Mouse (Mus musculus): ENCODE results near the gene Rpl13a. TPM values are rescaled to one million over a fixed set of nuclear protein-coding genes. Genes with fewer than 3 reads are reported as not detected.
"Not testable (repeated sequence)": the region's sequence is repeated elsewhere in the genome, so short reads cannot be mapped to it uniquely, and the experiment has no call there.

The Rpl13a gene
- total RNA-seq, 2 experiments from 2014 or later: 580 to 665 TPM

DNA sequence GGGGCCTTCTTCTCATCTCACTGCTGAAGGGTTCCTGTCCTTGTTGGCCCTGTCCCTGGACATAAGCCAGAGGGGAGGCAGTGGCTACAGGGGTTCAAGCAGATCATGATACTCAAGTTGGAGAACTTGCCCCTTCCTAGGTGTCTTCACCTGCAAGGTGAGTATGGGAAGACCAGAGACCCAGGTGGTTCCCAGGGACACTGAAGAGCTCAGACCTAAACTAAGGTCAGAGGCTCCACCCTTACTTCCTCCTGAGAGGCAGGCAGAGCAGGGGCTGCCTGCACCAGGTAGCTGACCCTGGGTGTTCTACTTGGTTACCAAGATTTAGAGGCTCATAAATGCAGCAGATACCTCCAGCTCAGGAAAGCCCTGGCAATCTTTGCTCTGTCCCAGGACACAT is 6.6 kb downstream of the Rpl13a start:
- intact Hi-C loops (cut with DNase I): loop anchor here (2.0 to 5.0 kb wide), 4 partner anchors 19 to 140 kb away; partner anchors contain the start of genes Fcgrt, Rras and Scaf1
- no peak for DNase-seq

DNA sequence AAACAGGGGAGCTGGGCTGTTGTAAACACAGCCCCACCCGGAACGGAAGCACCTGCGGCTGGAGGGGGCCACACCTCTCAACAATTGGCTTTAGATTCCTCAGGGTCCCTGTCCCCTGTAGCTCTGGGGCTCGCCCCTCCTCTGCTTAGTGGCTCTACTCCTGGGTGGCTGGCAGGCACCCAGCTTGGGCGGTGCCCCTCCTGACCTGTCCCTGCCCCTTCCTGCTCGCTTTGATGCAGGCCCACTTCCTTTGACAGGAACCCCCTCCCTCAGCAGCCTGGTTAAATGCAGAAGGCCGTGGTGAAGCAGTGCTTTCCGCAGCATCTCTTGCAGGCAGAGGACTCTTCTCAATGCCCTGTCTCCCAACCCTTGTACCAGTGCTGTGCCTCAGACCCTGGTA is 7.2 kb downstream of the Rpl13a start:
- intact Hi-C loops (cut with DNase I): loop anchor here (2.0 to 5.0 kb wide), 4 partner anchors 19 to 139 kb away; partner anchors contain the start of genes Fcgrt, Rras and Scaf1
- peak; percentile 68 to 71 for DNase-seq

DNA sequence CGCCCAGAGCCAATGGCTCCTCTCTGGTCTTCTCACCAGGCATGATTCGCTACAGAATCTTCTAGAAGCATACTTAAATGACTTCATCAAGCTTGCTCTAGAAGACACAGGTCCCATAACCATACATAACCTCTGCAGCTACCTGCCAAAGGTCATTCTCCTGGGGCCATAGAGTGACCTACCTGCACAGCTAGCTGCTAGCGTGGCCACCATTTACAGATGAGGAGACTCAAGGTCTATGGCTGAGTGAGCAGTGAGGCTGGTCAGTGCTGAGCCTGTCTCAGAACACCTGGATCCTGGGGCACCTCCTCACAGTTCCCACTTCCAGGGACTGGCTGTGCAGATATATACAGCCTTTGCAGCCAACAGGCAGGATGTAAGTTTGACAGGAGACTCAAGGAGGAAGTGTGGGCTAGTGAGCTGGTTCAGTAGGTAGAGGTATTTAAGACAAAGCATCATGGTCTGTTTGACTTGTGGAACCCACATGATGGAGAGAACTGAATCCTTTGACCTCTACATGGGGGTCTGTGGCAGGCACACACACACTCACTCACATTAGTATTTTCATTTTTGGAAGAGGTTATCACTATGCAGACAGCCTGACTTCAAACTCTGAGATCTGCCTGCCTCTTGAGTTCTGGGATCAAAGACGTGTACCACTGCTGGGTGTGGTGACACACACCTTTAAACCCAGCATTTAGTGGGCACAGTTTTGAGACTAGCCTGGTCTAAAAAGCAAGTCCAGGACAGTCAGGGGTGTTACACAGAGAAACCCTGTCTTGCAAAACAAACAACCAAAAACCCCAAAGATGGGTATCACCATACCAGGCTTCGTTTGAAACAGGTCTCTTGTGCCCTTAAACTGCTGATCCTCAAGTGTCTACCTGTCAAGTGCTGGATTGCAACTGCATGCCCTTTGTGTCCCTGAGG is 8.5 kb downstream of the Rpl13a start:
- no peak for DNase-seq
- intact Hi-C loops (cut with DNase I): loop anchor here (2.0 to 5.0 kb wide), 4 partner anchors 17 to 138 kb away; partner anchors contain the start of genes Fcgrt, Rras and Scaf1

DNA sequence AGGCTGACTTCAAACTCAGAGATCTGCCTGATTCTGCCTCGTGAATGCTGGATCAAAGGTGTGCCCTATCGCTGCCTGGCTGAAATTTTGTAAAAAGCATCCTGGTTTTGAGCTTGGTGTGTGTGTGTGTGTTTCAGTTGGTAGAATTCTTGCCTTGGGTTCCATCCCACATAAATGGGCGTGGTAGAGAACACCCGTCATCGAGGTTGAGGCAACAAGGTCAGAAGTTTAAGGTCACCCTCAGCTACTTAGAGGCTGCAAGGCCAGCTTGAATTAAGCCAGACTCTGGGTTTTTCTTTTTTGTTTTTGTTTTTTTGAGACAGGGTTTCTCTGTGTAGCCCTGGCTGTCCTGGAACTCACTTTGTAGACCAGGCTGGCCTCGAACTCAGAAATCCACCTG is 10.2 kb downstream of the Rpl13a start:
- no peak for DNase-seq
- intact Hi-C loops (cut with DNase I): no loop called here

DNA sequence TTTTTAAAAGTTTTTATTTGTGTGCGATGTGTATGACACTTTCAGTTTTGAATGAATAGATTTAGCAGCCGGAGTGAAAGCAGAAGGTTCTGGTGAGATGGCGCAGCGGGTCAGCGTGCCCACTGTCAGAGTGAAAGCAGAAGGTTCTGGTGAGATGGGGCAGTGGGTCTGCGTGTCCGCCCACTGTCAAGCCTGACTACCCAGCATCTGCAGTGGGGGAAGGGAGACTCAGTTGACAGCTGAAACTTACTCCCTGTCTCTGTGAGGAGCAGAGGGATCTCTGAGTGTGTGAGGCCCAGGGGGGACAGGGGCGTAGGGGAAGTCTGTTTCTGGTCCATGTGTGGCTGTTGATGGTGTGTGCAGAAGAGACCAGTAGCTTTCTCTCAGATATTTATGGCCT is 11.0 kb downstream of the Rpl13a start:
- intact Hi-C loops (cut with DNase I): no loop called here

DNA sequence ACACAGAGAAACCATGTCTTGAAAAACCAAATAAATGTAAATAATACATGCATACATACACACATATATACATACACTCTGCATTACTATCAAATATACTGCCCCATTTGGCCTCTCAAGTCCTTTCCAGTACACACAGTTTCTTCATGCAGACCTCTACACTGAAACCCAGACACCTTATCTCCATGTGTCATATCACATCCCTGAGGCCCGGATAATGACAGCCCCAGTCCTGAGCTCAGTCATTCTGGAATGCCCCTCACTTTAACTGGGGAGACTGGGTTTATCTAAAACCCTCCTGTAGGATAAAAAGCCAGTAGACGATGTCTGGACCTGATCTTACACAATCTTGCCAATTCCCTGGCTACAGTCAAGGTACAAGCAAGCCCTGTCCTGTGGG is 15.1 kb downstream of the Rpl13a start:
- intact Hi-C loops (cut with DNase I): no loop called here
- DNase-seq: no peak

More for the DNA sequence above, 11.0 kb downstream of the Rpl13a start:
- no peak for DNase-seq

DNA sequence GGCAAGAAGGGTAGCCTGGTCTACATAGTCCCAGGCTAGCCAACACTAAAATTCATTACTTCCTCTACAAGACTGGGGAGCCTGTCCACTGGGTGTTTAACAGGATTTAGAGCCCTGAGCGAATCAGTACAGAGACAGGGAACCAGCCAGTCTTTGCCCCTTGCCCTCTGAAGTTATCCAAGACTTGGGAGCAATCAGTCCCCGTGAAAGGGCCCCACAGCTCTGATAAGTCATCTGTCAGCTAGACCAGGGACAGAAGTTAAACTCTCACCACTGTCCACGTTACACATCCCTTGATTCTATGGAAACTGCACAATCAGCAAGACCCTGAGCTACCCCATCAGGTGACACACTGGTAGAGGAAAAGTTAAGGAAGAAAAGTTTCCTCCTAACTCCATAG is 16.0 kb downstream of the Rpl13a start:
- intact Hi-C loops (cut with DNase I): no loop called here
- DNase-seq: no peak

DNA sequence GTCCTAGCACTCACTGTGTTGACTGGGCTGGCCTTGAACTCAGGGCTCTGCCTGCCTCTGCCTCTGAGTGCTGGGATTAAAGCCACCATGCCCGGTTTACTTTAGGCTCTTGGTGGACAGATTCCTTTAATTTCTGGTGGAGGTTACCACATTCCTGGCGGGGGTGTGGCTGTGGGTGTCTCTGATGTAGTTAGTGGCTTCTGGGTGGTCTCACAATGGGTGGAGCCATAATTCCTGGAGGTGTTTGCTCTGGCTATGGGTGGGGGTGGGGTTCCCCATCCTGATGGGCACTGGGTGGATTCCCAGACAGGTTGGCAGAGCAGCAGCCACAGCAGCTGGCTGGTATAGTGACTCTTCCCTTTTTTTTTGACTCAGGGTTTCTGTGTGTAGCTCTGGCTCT is 16.6 kb downstream of the Rpl13a start:
- intact Hi-C loops (cut with DNase I): no loop called here
- DNase-seq: no peak

DNA sequence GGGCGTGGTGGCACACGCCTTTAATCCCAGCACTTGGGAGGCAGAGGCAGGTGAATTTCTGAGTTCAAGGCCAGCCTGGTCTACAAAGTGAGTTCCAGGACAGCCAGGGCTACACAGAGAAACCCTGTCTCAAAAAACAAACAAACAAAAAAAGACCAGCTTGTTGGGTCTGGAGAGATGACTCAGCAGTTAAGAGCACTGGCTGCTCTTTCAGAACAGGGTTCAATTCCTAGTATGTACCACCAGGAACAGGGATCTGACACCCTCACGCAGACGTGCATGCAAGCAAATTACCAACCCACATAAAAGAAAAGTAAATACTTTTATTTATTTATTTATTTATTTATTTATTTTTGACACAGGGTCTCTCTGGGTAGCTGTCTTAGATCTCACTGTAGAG is 18.5 kb downstream of the Rpl13a start:
- DNase-seq; intact Hi-C loops (cut with DNase I): not testable (repeated sequence)

DNA sequence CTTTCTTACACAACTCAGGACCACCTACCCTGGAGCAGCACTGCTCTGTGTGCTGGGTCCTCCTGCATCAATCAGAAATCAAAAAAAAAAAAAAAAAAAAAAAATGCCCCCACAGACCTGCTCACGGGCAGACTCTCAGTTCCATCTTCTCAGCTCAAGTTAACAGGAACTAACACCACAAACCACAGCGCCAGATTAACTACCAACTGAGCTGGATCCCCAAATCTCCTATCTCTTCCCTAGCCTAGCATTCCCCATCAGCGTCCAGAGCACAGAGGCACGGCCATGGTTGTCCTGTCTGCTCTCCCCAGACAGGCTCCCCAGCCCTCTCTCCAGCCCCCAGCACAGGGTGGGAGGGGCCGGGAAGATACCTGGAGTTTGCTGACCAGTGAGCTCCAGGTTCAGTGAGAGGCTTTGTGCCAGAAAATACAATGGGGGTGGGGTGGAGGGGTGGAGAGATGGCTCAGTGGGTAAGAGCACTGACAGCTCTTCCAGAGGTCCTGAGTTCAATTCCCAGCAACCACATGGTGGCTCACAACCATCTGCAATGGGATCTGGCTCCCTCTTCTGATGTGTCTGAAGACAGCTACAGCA is 21.4 kb downstream of the Rpl13a start:
- DNase-seq: no peak
- intact Hi-C loops (cut with DNase I): no loop called here

DNA sequence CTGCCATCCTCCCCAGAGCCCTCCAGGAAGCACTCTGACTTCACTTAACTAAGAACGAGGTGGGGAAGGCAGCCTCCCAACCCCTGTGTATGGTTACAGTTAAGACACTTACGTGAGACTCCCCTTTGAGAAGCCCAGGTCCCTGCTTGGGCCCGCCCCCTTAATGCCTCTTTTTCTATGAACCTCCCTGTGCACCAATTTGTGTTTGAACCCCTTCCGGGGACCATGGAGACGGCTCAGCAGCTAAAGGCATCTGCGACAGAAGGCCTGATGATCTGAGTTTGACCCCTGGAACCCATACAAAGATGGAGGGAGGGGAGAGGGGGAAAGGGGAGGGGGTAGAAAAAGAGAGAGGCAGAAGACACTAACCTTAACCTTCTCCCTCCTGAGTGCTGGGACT is 22.1 kb downstream of the Rpl13a start:
- intact Hi-C loops (cut with DNase I): no loop called here
- no peak for DNase-seq

DNA sequence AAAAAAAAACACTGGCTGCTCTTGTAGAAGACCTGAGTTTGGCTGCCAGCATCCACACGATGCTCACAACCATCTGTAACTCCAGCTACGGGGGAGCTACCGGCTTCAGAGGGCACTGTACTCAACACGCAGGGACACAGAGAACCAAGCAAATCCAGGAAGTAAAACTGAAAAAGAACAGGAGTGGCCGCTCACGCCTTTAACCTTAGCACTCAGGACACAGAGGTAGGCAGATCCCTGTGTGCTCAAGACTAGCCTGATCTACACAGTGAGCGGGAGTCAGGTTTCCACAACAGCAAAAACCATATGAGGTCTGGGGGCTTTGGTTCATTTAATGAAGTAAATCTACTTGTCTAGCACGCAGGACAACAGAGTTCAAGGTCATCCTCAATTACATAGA is 23.1 kb downstream of the Rpl13a start:
- intact Hi-C loops (cut with DNase I): no loop called here
- DNase-seq: no peak

DNA sequence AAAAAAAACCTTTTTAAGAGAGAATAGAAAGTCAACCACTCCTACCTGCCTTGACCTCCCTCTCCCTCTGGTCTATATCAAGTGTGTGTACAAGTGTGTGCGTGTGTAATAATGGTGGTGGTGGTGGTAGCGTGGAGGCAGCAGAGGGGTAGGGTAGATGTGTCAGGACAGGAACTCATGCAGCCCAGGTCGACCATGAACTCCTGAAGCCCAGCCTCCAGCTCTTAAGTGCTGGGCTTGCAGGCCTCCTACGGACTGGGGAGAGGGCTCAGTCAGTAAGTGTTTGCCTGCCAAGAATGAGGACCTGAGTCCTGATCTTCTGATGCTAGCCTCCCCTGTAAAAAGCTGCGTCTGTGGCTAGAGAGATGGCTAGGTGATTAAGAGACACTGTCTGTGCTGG is 23.6 kb downstream of the Rpl13a start:
- no peak for DNase-seq

DNA sequence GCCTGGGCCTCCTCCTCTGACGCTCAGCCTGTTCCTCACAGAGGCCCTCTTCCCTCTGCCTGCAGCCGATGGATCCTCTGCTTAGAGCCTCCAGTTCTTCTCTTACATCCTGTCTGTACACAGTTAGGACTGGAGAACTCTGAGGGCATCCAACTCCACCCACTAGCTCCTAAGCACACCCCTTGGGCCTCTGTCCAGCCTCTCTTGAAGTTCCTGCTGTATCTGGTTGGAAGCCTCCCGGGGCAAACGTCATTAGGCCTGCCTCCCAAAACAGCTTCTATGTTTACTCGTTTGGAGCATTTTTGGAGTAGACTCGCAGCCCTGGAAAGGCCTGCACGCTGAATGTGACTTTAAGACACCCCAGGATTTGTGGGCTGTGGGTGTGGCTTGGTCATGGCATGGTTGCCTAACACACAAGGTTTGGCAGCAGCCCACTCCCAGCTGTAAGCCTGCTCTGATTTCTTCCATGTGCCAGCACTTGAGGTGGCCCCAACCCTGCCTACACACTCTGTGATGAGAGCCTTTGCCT is 24.8 kb downstream of the Rpl13a start, which contains the start of gene Fcgrt:
Gene Fcgrt, minus strand, starts transcription at position 200 of the 529 bp plus-strand sequence.
- intact Hi-C loops (cut with DNase I): loop anchor here (1.0 to 2.0 kb wide), 3 partner anchors 11 to 23 kb away; partner anchors contain the start of gene Rcn3

More for the DNA sequence above, 23.6 kb downstream of the Rpl13a start:
- intact Hi-C loops (cut with DNase I): no loop called here

DNA sequence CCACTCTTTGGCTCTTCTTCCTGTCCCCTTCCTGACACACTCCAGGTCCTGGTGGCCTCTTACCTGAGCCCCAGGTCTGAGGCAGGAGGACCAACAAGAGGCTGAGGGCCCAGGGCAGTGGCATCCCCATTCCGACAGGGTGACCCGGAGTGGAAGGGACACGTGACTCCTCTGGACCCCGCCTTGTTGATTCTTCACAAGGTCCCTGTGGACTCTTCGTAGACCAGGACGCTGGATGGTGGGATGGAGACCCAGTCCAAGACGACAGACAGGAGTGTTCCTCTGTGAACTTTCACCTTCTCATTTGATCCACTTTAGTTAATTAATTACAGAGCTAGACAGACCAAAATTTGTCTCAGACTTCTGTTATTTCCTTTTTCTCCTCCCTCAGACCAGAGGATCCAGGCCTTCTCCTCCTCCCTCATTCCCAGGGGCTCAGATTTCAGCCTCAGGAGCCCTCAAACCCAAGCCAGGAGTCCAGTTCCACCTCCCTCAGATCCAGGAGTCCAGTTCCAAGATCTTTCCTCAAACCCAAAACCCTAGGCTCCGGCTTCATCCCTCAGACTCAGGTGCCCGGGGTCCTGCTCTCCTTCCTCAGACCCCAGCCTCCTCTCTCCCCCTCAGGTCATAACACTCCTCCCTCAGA is 25.5 kb downstream of the Rpl13a start:
- intact Hi-C loops (cut with DNase I): loop anchor here (1.0 to 2.0 kb wide), 3 partner anchors 11 to 22 kb away; partner anchors contain the start of gene Rcn3
- DNase-seq: no peak

More for the DNA sequence above, 24.8 kb downstream of the Rpl13a start, which contains the start of gene Fcgrt:
- DNase-seq: peak; percentile 92

DNA sequence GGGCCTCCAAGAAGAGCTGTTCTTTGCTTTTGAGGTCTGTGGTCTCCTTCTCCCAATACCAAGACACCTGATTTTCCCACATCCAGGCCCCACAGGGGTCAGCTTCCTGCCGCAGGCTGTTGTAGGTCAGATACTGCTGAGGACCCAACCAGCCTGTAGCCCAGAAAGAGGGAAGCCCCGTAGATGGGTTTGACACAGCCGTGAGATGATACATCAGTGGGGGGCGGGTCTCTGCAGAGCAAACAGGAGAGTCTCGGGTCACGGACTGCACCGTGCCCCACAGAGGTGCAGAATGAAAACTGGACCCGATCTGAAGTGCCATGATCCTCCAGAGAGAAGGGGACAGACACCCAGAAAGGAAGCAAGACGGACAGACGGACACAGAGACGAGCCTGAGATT is 26.1 kb downstream of the Rpl13a start:
- DNase-seq: no peak
- intact Hi-C loops (cut with DNase I): loop anchor here (2.0 kb wide), 2 partner anchors 18 to 22 kb away; no protein-coding TSS in a partner anchor

DNA sequence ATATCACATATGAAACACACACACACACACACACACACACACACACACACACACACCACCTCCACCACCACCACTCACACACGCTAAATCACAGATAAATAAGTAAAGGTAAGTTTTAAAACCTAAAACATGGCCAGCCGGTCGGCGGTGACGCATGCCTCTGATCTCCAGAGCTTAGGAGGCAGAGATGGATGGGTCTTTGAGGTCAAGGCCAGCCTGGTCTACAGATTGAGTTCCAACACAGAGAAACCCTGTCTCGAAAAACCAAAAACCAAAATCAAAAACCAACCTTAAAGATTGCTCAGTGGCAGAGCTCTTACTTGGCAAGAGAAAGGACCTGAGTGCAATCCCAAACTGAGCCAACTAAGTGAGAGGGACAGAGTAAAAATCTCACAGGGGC is 28.5 kb downstream of the Rpl13a start:
- DNase-seq: no peak
- intact Hi-C loops (cut with DNase I): no loop called here

DNA sequence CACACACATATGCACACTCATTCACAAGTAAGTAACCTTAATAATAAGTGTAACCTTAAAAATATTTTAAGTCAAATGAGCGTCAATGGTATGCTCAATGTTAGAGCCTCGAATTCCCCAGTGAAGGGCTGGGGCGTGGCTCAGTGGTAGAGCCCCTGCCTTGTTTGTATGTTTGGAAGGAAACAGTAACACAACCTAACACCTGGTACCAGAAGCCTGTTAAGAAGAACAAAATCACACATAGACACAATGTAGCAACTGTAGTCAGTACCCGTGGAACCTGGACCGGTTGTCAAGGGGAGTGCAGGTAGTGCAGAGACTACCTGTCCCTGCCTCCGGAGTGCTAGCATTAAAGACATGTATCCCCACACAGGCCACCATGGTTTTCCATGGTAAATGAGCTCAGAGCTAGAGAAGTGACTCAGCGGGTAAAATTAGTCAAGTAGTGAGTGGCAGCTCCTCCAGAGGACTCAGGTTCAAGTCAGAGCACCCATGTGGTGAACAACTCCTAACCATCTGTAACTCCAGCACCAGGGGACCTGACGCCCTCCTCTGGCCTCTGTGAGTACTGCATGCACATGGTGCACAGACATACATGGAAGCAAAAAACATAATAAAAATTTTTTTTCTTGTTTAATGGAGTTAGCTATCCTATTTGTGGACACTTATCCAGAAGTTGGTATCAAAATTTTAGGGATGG is 29.9 kb downstream of the Rpl13a start:
- no peak for DNase-seq
- intact Hi-C loops (cut with DNase I): no loop called here

DNA sequence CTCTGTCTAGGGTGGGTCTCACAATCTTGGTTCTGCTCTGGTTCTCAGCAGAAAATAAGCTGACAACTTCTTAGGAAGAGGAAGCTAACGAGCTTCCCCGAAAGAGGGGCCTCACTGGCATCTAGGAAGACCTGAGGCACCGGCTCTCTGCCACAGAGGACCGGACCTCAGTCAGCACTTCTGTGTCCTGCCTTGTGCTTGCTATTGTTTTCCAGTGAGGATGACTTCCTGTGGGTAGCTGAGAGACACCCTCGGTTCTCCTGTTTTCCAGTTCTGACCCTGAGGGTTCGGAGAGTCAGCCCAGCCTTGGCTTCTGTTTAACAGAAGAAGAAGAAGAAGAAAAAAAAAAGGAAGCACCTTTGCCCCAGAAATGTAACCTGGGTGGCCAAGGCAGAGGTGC is 31.1 kb downstream of the Rpl13a start:
- no peak for DNase-seq

DNA sequence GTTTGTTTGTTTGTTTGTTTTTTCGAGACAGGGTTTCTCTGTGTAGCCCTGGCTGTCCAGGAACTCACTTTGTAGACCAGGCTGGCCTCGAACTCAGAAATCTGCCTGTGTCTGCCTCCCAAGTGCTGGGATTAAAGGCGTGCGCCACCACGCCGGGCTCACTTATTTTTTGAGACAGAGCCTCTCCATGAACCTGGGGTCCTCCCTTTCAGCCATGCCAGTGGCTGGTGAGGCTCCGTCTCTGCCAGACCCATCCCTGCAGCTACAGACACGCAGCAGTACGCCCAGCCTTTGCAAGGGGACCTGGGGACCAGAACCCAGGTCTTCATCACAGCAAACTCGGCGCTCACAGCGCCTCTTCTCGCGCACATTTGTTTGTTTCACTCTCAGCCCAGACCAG is 32.6 kb downstream of the Rpl13a start:
- intact Hi-C loops (cut with DNase I); DNase-seq: not testable (repeated sequence)

More for the DNA sequence above, 31.1 kb downstream of the Rpl13a start:
- intact Hi-C loops (cut with DNase I): no loop called here

Measured in heart, postnatal 36 days (tissue).